Mouse (Mus musculus) kidney, adult 9 months (tissue): ENCODE measurements around the gene Jak2.
A peak's percentile ranks its signal among the peaks of the same experiment; 100 is the strongest.

Experiments
- DNase-seq: peaks from one replicate; pipeline ENCODE4 v3.0.0; 2022

Gene Jak2

DNA sequence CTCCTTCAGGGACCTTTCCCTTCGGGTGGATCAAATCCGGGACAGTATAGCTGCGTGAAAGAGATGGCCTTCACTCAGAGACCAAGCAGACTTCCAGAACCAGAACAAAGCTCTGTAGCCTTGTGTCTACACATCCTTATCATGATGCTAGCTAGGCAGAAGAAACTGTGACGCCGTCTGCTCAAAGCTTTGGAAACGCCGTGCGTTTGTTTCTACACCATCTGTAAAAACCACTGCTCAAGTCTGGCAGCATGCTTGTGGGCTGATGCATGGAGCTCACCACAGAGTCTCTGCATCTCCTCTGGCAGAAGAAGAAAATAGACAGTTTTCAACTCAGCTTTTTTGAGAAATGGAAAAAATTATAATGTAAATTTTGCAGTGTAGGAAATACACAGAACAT lies 60.2 kb downstream of the Jak2 start:
- DNase-seq, result no peak

DNA sequence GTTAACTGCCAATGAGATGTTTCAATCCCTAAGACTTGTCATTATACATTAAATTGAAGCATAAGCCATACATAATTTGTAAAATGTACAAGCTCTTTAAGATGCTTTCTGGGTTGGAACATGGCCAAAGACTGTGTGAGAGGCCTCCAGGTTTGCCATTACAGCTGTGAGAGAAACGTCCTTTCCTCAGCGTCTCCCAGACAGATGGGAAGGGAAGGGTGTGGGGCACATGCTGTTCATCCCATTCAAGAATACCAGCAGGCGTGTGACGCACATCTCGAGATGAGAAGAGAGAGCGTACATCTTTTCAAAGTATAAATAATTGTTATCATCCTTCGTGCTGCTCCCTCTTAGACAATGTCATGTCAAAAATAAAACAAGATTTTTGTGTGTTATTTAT lies 61.0 kb downstream of the Jak2 start:
- DNase-seq, result no peak

DNA sequence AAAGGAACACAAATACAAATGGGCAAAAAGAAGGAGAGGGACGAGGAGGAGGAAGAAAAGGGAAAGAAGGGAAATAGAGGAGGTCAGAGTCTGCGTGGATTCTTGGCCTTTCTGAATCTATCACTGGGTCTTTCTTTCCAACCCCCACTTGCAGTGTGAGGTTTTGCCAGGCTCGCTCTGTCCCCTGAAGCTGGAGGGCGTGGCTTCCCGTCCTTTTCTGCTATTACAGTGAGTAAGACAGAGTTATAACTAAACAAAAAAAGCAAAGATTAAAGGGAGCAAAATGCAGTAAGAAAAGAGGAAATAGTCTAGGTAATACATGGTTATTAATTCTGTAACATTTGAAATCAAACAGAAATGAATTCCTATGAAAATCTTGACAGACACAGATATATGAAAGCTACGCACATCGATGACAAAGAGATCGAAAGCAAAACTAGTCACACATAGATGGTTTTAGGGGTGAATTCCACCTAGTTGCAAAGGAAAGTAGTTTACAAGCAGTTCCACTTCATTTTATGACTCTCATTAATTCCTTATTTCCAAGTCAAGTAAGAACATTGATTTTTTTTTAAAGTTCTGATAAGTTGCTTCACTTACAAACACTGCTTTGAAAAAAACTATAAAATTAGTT lies 71.9 kb downstream of the Jak2 start:
- DNase-seq, result no peak

DNA sequence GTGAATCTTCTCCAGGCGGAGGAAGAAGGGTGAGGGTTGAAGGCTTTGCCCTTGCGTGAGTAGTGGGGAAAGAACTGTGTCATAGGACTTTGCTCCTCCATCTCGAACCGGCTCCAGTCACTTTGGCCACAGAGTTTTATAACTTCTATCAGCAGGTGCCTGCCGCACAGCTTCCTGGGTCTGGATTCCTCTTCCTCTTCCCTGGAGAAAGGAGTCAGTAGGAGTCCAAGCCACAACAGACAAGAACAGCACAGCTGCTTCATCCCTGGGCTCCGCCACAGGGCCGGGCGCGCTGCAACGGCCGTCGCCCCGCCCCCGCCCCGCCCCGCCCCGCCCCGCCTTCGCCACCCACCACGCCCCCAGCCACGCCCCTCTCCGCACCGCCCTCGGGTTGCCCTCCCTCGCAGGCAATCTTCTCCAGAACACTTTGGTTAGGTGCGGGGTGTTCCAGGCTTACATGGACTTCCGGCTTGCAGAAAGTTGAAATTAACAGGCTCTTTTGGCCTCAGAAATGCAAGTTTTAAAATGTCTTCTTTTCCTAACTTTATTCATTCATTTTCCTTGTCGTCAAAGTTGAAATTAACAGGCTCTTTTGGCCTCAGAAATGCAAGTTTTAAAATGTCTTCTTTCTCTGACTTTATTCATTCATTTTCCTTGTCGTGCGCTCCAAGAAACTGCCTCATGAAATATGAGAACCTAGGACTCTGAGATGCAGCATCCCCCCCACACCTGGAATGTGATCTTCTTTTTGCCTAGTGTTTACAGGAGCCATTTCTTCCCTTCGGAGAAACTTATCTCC lies 73.6 kb downstream of the Jak2 start, which contains the start of gene Insl6:
Gene Insl6 (minus strand): TSS at position 304 of the 799 bp plus-strand sequence.
- peak; percentile 56 for DNase-seq

DNA sequence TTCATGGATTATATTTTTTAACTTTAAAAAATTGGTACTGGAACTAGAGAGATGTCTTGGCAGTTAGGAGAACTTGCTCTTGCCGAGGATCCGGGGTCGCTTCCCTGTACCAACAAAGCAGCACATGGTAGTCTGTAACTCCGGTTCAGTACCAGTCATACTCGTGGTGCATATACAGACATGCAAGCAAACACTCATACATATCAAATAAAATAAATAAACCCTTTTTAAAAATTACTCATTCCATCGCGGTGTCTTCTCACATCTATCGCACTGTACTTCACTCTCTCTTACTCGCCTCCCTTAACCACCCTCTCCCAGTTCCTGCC lies 74.2 kb downstream of the Jak2 start:
- DNase-seq, result no peak

DNA sequence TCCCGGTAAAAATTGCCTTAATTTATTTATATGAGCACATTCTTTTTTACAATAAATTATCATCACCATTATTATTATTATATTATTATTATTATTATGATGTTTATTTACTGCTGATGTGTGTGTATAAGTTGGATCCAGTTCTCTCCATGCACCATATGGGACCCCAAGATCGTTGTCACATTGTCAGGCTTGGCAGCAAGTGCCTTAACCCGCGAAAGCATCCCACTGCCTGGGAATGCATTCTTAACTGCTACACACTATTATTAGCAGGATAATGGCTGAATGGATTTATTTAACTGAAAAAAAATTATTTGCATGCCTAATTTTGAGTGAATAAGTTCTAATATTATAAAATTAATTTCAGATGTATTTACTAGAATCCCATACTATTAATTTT lies 74.8 kb downstream of the Jak2 start:
- DNase-seq, result no peak

DNA sequence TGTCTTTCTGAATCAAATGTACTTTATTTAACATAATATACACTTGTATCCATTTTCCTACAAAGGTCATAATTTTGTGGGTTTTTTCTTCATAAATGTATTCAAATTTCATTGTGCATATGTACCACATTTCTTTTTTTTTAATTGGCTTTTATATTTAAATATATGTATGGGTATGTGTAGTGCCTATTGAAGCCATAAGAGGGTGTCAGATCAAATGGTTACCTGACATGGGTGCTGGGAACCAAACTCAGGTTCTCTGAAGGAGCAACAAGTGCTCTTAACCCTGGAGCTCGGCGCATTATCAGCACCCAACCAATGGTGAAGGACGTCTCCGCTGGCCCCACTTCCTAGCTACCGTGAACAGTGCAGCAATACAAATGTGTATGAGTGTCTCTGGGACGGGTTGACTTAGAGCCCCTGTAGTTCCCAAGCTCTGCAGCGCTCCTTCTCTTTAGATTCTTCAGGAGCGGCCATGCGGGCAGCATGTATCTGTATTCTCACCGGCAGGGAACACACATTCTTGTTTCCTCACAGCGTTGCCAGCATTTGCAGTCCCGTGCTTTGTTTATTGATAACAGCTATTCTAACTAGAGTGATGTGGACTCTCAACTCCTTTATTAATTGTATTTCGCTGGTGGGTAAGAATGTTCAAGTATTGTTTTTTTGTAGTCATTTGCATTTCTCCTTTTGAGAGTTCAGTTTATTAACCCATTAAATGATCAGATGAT lies 75.4 kb downstream of the Jak2 start:
- DNase-seq, result no peak

DNA sequence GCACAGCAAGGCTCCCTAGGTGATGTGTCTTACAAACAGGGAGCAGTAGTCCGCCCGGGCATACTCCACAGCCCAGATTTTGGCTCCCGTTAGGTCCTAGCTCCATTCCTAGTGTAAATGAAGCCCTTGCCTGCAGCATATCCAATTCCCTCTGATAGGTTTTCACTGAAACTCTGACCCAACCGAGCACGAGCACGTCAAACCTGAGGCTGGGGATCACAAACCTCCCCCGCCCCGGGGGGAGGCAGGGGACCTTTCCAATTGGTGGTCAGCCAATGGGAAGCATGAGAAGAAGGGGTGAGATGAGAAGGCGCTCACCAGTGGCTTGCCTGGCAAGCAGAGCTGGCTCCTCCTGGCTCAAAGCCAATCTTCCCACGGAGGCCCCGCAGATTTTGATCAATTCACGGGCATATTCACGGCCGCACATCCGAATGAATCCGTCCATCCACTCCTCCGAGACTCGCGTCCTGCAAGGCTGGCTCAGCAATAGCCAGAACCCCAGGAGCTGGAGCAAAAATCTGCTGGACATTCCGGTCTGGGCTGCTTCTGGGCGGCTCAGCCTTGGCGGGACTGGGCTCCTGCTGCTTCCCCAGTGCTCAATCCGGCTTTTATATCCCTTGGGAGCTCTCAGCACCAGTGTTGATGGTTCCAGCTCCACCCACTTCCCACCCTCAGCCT lies 82.6 kb downstream of the Jak2 start, which contains the start of gene Rln1:
Gene Rln1 (minus strand): TSS at position 603 of the 678 bp plus-strand sequence.
- peak; percentile 37 for DNase-seq

DNA sequence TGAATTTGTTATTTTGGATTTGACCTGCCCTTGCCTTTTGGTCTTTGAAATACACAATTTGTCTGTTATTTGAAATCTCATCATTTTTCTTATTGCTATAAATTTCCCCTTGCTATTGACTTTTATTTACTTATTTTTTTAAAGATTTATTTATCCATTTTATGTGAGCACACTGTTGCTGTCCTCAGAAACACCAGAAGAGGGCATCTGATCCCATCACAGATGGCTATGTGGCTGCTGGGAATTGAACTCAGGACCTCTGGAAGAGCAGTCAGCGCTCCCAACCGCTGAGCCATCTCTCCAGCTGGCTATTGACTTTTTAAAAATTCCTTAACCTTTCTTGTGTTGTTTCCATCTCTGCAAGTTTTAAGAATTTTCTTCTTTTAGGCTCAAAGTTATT lies 85.0 kb downstream of the Jak2 start:
- no peak for DNase-seq

DNA sequence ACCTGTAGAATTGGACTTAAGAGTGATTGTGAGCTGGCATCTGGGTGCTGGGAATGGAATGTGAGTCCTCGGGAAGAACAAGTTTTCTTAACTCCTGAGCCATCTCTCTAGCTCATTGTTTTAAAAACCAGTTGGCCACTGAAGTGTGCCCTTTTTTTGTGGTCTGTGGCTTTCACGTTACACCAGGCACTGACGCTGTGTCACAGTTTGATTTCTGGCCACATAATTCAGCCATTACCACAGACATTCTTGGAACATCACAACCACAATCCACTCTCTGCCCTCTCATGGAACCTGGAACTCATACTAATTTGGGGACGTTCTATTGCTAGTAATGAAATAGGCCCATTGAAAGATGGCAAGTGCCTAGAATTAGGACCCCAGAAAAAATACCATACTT lies 89.4 kb downstream of the Jak2 start:
- no peak for DNase-seq

DNA sequence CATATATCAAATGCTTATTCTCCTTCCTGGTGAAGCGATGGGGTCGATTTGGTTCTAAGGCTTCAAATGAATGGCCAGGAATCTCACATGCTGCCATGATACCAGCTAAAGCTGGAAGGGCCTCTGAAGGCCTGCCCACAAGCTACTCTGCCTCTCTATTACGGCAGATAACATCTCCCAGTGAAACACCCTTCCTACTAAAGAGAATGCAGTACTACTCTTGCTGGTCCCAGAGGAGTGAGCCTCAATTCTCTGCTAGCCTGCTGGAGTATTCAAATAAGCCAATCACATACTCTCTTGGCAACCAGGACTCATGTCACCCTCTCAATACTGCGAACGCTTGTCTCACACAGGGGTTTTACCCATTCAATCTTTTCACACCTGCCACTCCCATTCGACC lies 90.7 kb downstream of the Jak2 start:
- no peak for DNase-seq

DNA sequence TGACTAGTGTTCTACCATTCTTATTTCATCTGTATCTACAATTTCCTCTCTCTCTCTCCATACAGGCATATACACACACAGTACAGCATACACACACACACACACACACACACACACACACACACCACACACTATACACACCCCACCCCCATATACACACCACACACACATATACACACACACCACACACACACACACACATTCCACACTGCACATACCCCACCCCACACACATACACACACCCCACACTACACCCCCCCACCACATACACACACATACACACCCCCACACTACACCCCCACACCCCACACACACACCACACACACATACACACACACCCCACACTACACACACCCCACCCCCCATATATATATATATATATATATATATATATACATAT lies 93.2 kb downstream of the Jak2 start:
- no peak for DNase-seq

DNA sequence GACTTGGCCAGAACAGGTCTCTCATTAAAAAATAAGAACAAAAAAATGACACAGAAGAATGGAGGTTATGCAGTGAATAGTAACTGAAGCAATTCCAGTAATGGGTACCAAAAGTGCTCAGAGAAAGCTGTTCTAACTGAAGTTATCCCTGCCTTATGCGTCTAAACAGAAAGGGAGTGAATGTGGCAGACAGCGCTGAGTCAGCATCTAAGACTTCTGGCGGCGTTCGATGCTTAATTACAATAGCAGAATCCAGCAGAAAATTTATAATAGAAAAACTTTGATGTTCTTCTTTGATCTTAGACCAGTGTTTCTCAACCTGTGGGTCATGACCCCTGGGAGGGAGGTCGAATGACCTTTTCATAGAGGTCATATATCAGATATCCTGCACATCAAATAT lies 94.0 kb downstream of the Jak2 start:
- no peak for DNase-seq

DNA sequence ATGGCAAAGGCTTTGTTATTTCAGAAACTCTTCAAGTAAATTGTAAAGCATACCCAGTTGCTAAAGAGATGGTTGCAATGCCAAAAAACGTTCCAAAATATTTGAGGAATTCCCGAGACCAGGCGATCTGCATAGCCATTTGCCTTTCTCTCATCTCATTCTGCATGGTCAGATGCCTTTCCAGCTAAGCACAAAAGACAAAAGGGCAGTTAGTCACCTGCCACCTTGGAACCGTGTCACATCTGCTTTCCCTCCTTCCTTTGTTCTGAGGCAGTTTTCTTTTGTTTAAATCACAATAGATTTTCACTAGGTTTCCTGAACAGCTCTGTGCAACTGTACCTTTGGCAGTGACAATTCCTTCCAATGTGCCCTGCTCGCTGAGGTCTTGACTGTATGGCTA lies 99.4 kb downstream of the Jak2 start:
- DNase-seq, result no peak

DNA sequence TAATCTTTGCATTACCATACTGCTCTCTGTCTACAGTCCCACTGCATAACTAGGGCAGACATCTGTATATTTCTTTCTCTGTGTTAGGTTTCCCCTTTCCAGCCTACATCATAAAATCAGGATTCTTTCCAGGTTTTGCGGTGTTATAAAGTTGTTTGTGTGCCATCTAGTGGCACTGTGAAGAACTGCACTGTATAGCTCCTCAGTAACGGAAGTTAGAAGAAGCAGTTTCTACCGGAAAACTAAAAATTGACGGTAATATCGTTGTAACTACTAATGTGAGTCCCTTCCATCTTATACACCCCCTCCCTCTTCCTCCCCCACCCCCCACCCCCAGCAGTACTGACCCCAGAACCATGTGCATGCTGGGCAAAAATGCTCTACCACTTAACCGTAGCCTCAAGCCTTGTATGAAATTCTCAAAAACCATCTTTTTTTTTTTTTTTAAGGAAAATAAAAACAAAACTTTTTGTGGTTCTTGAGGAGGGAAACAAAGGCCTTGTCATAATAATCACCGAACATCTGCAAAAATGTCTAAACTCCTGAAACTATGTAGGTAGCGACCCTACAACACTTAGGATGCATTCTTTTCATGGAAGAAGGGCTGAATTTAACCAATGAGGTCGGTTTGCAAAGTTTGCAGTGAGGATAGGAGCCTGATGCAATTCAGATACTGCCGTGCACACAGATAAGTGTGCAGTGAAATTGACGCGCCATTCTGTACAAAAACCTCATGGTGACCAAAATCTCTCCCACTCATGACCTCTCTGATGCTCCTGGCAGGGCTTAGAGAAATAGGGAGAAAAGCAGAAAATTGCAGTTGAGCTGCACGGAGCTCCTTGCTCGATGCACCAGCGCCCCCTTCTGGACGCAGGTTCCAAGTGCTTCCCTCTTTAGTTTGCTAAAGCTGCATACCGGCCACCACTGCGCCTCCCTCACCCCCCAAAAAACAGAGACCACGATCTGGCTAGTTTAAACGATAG lies 103.6 kb downstream of the Jak2 start:
- DNase-seq, result peak; percentile 89

DNA sequence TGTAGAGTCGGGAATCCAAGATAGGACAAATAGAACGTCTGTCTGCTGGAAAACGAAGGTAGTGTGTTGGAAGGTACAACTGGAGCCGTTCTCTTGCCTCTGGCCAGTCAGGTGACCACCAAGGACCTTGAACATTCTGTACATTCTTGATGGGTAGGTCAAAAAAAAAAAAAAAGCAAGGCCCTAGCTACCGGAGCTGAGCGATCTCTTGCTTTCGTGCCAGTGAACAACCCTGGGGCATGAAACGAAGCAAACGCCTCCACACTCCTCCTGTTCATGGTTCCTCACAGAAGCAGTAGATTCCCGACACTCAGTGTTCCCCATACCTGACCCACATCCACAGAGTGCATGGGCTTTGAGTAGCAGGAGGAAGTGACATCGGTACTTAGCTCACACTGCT lies 104.7 kb downstream of the Jak2 start:
- DNase-seq, result no peak

DNA sequence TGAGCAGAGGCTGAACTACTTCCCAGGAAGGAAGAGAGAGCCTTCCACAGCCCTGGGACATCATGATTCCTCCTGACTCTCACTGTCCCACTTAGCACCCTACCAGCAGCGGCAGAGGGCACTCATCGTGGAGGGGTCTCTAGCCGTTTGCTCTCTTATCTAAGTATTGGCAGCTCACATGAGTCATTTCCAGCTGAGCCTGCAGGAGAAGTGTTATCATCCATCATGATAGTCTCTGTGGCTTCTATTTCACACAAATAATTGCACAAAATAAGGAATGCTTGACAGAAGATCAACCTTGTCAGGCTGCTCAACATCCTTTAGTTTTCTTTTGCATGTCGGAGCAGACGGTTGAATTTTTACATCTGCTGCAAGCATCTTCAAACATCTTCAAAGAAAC lies 108.6 kb downstream of the Jak2 start:
- DNase-seq, result no peak

DNA sequence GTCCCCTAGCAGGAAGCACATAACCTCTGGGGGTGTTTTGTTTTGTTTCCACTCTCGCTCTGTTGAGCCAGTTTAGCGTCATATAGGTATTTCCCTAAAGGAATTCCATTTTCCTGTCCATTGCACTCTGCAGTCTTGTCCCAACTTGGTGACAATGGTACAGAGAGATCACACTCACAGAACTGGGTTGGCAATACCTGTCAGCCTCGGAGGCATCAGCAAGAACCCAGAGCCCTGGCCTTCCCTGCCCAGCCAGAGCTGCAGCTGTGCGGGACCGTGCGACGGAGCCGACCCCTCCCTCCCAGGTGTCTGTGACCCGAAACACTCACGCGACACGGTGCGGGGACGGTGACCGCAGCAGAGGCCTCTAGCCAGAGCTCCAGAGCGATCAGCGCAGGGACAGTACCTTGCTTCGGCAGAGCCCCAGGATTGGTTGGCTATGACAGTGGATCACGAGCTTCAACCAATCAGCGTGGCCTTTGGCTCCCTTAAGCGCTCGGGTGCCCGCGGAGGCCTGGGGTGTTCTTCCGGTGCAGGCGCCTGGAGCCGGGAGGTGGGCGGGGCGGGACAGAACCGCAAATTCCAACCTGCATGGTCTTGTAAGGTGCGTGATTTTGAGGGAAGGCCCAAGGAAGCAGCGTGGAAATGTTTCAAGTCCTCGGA lies 110.0 kb downstream of the Jak2 start:
- DNase-seq, result peak; percentile 94

DNA sequence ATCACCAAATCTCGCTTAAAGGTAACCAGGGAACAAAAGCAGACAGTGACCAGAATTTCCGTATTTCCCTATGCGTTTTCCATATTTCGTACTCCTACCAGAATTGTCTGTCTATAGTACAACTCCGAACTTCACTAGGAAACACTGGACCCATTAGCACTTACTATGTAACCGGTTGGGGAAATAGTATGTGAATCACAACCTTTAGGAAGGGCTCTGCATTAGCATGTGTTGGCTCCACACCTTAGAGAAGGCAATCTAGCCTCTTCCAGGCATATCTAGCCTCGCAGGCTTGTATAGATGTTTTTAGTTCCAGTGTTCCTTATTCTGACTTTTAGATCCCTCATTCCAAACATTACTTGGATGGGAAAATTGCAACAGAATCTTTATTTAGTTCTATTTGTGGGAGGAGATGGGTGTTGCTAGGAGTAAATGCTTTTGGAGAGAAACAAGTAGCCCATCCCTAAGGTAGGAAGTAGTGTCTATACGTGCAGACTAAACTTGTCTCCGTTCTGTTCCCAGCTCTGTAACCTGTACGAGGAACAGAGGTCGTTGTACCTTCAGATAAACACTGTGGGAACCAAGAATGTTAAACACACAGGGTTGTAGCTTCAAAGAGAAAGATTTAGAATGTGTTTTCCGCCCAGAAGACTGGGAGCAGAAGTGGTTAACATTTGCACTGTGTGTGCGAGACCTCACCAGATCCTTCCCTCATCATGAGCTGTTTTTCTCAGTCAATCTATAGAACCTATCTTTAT lies 110.7 kb downstream of the Jak2 start:
- DNase-seq, result no peak
